Mouse (Mus musculus) heart, embryonic 16.5 days (tissue): ENCODE data around the gene Cxcr5. TPM values are rescaled to one million over a fixed set of nuclear protein-coding genes. Genes with fewer than 3 reads are reported as not detected.
A peak's percentile ranks its signal among the peaks of the same experiment; 100 is the strongest.

ENCODE experiments used
- ATAC-seq: fragments of 200-750 bp; cut with Nextera tagmentation; replicated peaks from 2 replicates; pipeline ENCODE4 v1.8.0; 2017; ENCODE audit warnings: moderate number of reproducible peaks; ENCODE audit not compliant: insufficient read depth, low FRiP score; ENCODE audit errors: extremely low read depth
- H3K27ac ChIP-seq: fragments of 300-500 bp; sonication (generic); 2 replicates; pipeline ENCODE4 v1.5.1; 2014; ENCODE audit warnings: mild to moderate bottlenecking, low read length, control low read depth, moderate library complexity
- H3K27me3 ChIP-seq: fragments of 300-500 bp; sonication (generic); 2 replicates; pipeline ENCODE4 v1.6.1; 2014; ENCODE audit warnings: low read length, mixed read lengths; ENCODE audit not compliant: control insufficient read depth, insufficient read depth
- H3K36me3 ChIP-seq: fragments of 300-500 bp; sonication (generic); 2 replicates; pipeline ENCODE4 v1.6.1; 2014; ENCODE audit not compliant: control insufficient read depth, insufficient read depth
- H3K4me1 ChIP-seq: fragments of 300-500 bp; sonication (generic); 2 replicates; pipeline ENCODE4 v1.6.1; 2014; ENCODE audit warnings: low read length, mixed read lengths; ENCODE audit not compliant: control insufficient read depth, insufficient read depth
- H3K4me2 ChIP-seq: fragments of 300-500 bp; sonication (generic); 2 replicates; pipeline ENCODE4 v1.6.1; 2014; ENCODE audit warnings: low read depth, mild to moderate bottlenecking, control low read depth, low read length
- H3K4me3 ChIP-seq: fragments of 300-500 bp; sonication (generic); 2 replicates; pipeline ENCODE4 v1.5.1; 2014; ENCODE audit warnings: mild to moderate bottlenecking, control low read depth, low read length
- H3K9ac ChIP-seq: fragments of 300-500 bp; sonication (generic); 2 replicates; pipeline ENCODE4 v1.6.1; 2014; ENCODE audit warnings: low read length, control low read depth
- H3K9me3 ChIP-seq: fragments of 300-500 bp; sonication (generic); replicated peaks from 2 replicates; pipeline ENCODE4 v1.6.1; 2016; ENCODE audit warnings: low read length; ENCODE audit not compliant: control insufficient read depth
- WGBS: fragments of 180-500 bp; shearing (Covaris S2); extraction: QIAGEN DNeasy Blood & Tissue Kit; methylation state at CpG from one replicate; pipeline ENCODE4 v1.1.7; 2014; 5-methylcytosine and 5-hydroxymethylcytosine counted together
- polyA plus RNA-seq: library from polyadenylated mRNA; unstranded; fragments of >200 nt; fragmentation: Nextera tagmentation; extraction: Ambion mirVana; gene quantifications from 2 replicates; pipeline ENCODE4 v1.2.1, GENCODE M21; 2015

Gene Cxcr5
- polyA plus RNA-seq, 1 experiment from 2014 or later: 0.35 TPM

DNA sequence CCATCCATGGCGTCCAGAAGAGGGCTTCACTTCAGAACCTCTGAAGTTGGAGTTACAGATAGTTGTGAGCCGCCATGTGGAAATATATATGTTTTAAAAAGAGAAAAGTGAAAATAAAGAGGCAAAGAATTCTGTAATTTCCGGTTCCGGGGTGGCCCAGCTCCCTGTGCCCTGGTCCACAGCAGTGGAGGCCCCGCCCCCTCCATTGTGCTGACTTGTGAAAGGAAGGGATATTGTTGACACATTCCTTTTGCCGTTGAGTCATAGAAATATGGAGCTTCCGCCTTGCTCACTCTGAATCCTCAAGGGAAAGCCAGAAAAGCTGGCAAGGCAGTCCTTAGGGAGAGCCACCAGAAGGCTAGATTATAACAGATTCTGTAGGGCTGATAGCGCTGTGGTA is 9.5 kb downstream of the Cxcr5 start:
- H3K4me3 ChIP-seq: no peak overlapping the region
- no peak overlapping the region for H3K4me2 ChIP-seq
- no peak for ATAC-seq
- WGBS: 58% methylated on average over 8 of the region's 8 CpGs
- H3K27ac ChIP-seq: no peak overlapping the region
- H3K4me1 ChIP-seq: 0 out of 2 replicates have a peak, but pooled peaks cover 2% of the 10 kb centered on the region
- no peaks in the 10 kb centered on the region for H3K27me3 ChIP-seq
- H3K9me3 ChIP-seq: 0 out of 2 replicates have a peak, but pooled peaks cover 4% of the 10 kb centered on the region
- no peaks in the 10 kb centered on the region for H3K36me3 ChIP-seq
- no peak overlapping the region for H3K9ac ChIP-seq

DNA sequence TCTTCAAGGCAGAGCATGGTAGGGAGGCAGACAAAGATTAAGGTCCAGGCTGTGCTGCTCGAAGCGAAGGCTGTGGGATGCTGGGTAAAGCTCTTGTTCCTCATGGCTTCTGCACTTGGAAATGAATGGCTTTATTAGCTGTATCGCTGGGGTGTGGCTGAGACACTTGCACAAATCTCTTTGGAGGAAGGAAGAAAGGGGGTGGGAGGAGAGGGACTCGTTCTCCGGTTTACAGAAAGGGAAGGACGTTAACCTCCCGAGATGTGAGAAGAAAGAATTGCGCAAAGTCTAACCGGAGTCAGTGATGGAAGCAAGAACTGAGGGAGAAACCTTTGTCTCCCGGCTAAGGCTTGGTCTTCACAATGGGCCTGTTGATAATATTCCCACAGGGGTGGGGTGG is 10.5 kb downstream of the Cxcr5 start:
- Histone ChIP-seq H3K4me3 (no peak overlapping the region), H3K9me3 (0 out of 2 replicates have a peak, but pooled peaks cover 4% of the 10 kb centered on the region), H3K9ac (no peak overlapping the region), H3K36me3 (no peaks in the 10 kb centered on the region), H3K27me3 (no peaks in the 10 kb centered on the region), H3K27ac (no peak overlapping the region), H3K4me2 (no peak overlapping the region), H3K4me1 (0 out of 2 replicates have a peak, but pooled peaks cover 2% of the 10 kb centered on the region)
- ATAC-seq: no peak
- WGBS: 78% methylated on average over 10 of the region's 10 CpGs

DNA sequence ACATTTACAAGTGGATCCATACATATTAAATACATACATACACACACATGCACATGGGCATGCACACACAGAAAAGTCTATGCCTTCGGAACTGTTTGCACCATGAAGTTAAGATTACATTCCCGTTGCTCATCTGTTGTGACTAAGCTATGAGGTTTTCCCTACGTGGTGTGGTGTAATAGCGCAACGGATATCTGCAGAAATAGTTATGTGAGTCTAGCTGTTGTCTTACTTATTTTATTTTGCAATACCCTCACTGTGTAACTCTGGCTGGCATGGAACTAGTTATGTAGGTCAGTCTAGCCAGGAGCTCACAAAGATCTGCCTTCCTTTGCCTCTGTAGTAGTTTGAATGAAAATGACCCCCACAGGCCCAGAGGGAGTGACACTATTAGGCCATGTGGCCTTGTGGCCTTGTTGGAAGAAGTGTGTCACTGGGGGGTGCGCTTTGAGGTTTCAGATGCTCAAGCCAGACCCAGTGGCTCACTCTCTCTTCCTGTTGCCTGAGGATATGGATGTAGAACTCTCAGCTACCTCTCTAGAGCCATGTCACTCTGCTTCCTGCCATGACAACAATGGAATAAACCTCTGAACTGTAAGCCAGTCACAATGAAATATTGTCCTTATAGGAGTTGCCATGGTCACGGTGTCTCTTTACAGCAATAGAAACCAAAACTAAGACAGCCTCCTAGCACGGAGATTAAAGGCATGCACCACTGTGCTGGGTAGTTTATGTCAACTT is 13.1 kb downstream of the Cxcr5 start:
- Histone ChIP-seq H3K27ac (no peak overlapping the region), H3K9me3 (0 out of 2 replicates have a peak, but pooled peaks cover 4% of the 10 kb centered on the region), H3K27me3 (no peaks in the 10 kb centered on the region), H3K9ac (no peak overlapping the region), H3K4me1 (0 out of 2 replicates have a peak, but pooled peaks cover 2% of the 10 kb centered on the region), H3K36me3 (no peaks in the 10 kb centered on the region), H3K4me3 (no peak overlapping the region), H3K4me2 (no peak overlapping the region)
- WGBS: 87% methylated on average over 8 of the region's 8 CpGs
- no peak for ATAC-seq

DNA sequence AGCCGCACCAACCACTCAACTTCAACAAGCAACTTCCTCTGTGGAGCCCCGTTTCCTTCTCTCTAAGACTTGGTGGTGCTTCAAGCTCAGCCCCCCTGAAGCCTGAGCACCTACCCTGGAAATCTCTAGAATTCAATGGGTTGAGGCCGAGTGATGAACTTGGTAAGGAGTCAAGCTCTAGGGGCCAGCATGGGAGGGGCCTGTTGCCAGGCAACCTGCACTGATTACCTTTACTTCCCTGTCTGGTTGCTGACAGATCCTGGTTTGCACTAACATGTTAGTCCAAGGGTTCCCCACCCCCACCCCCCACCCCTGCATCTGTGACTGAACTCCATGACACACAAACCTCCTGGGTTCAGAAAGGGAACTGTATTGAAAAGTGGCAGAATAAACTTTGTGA is 16.7 kb downstream of the Cxcr5 start:
- Histone ChIP-seq H3K4me3 (no peak overlapping the region), H3K36me3 (no peaks in the 10 kb centered on the region), H3K4me2 (no peak overlapping the region), H3K4me1 (no peaks in the 10 kb centered on the region), H3K27me3 (no peaks in the 10 kb centered on the region), H3K27ac (no peak overlapping the region), H3K9ac (no peak overlapping the region), H3K9me3 (0 out of 2 replicates have a peak, but pooled peaks cover 4% of the 10 kb centered on the region)
- WGBS: 65% methylated on average over 3 of the region's 3 CpGs
- ATAC-seq: no peak

DNA sequence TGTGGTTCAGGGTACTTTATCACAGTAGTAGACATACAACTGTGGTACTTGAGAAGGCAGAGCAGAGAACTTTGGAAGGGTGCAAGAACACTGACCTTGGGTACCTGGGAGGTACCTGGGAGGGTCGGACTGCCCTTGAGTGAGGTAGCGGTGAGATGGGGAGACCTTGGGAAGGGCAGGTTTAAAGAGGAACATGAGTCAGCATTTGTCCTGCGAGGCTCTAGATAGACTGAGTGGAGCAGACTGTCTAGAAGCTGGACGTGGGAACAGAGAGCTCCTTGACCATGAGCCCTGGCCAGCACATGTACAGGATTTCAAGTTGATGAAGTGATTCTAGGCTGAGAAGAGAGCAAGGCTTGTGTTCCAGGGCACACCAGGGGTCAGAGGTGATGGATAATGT is 19.3 kb downstream of the Cxcr5 start:
- Histone ChIP-seq H3K27me3 (no peaks in the 10 kb centered on the region), H3K36me3 (no peaks in the 10 kb centered on the region), H3K4me1 (peaks cover 2% of the 10 kb centered on the region; the same call in 1 of the 2 replicates), H3K27ac (no peak overlapping the region), H3K9me3 (no peaks in the 10 kb centered on the region), H3K4me3 (no peak overlapping the region), H3K4me2 (no peak overlapping the region), H3K9ac (no peak overlapping the region)
- WGBS: 56% methylated on average over 4 of the region's 4 CpGs
- no peak for ATAC-seq

- ATAC-seq: no peak
- Histone ChIP-seq H3K9ac (no peak overlapping the region), H3K27me3 (no peaks in the 10 kb centered on the region), H3K4me3 (no peak overlapping the region), H3K36me3 (no peaks in the 10 kb centered on the region), H3K4me1 (peaks cover 2% of the 10 kb centered on the region; the same call in 1 of the 2 replicates), H3K27ac (no peak overlapping the region), H3K9me3 (no peaks in the 10 kb centered on the region), H3K4me2 (no peak overlapping the region)
- 71% methylated on average over 3 of the region's 3 CpGs for WGBS
Observed at GRCm38 (mm10) chr9:44540676-44541075, 21.0 kb downstream of the Cxcr5 start.

GRCm38 (mm10) chr9:44539816-44540421 is 21.8 kb downstream of the Cxcr5 start:
- Histone ChIP-seq H3K4me3 (no peak overlapping the region), H3K27me3 (no peaks in the 10 kb centered on the region), H3K27ac (no peak overlapping the region), H3K4me2 (no peak overlapping the region), H3K9ac (no peak overlapping the region), H3K36me3 (no peaks in the 10 kb centered on the region), H3K9me3 (no peaks in the 10 kb centered on the region), H3K4me1 (peaks cover 2% of the 10 kb centered on the region; the same call in 1 of the 2 replicates)
- WGBS: 85% methylated on average over 2 of the region's 2 CpGs
- ATAC-seq: no peak

DNA sequence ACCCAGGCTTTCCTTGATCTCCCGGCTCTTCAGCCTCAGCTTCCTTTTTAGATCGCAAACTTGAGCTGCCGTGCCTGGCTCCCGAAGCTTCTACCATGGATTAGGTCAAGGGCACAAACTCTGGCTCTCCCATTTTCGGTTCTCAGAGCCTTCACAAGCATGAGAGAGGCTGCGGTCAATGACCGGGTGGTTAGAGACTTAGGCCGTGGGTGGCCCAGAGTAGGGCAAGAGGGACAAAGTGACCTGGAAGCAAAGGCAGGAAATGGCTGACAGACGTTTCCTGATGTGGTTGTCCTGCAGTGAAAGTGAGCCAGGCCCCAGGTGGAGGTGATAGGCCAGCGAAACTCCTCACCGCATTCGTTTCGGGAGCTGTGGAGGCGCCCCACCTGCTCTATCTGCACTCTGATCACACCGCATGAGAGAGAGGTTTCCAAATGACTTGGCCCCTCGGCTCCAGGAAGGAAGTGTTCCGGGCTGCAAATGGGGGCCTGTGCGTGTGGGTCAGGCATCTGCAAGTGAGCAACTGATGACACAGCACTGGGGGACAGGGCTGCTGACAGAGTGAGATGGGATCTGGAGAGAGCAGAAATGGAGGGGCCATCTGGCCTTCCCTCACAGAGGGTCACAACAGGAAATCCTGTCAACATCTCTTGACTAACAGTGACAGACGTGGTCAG is 23.9 kb downstream of the Cxcr5 start:
- 0 out of 2 replicates have a peak, but pooled peaks have one; percentile 41 for ATAC-seq
- no peak overlapping the region for H3K4me3 ChIP-seq
- H3K9me3 ChIP-seq: no peaks in the 10 kb centered on the region
- WGBS: 50% methylated on average over 19 of the region's 19 CpGs
- peaks cover 2% of the 10 kb centered on the region; the same call in 1 of the 2 replicates for H3K4me1 ChIP-seq
- peak overlapping the region; percentile 25; the same call in 1 of the 2 replicates for H3K9ac ChIP-seq
- H3K4me2 ChIP-seq: peak overlapping the region; percentile 29
- H3K27me3 ChIP-seq: no peaks in the 10 kb centered on the region
- H3K36me3 ChIP-seq: no peaks in the 10 kb centered on the region
- H3K27ac ChIP-seq: peak overlapping the region; percentile 39; the same call in 1 of the 2 replicates
